Mouse (Mus musculus) spleen, adult 2 months (tissue): Measurements from ENCODE around the gene Snupn.

Source experiments
- CTCF ChIP-seq: fragments of 200-500 bp; IDR thresholded peaks from 2 replicates; pipeline ENCODE4 v1.5.1; 2011; ENCODE audit warnings: mild to moderate bottlenecking, inconsistent platforms; ENCODE audit not compliant: insufficient read depth, insufficient read length, insufficient replicate concordance; ENCODE audit errors: extremely low read depth
- POLR2A ChIP-seq: fragments of 200-500 bp; IDR thresholded peaks from 2 replicates; pipeline ENCODE4 v1.6.1; 2011; ENCODE audit warnings: low read depth, low read length, inconsistent platforms

DNA sequence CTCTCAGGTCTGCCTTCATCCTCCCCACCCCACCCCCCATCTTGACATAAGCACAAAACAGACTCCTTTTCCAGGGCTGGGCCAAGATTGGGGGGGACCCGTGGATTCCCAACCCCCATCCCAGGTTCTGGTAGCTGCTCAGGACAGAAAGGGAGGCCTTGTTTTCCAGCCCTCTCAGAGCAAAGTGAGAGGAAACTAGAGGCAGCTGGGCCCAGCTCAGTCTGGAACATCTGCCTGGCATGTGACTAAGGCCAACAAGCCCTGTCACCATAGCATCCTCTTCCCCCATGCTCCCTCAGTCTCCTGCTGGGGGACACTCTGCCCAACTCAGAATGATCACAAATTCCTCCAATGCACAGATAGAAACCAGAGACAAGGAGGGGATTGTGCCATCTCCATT, 35.6 kb upstream of the Snupn start:
- no peak for TF ChIP-seq CTCF
- no peak for TF ChIP-seq POLR2A
